Mouse (Mus musculus): ENCODE measurements around the gene Pde3a. TPM values are rescaled to one million over a fixed set of nuclear protein-coding genes. Genes with fewer than 3 reads are reported as not detected.

Gene Pde3a
- polyA plus RNA-seq, 1 experiment from 2014 or later, result 6.0 TPM

GRCm38 (mm10) chr6:141530865-141531264 lies 281.8 kb downstream of the Pde3a start:
- ATAC-seq (replicated peaks; ENCODE audit: low FRiP score) (no peak), DNase-seq (ENCODE audit: low spot score) (no peak)
- no peaks in the 10 kb centered on the region for H3K36me3 ChIP-seq (ENCODE audit: control insufficient read depth, insufficient read depth, low read length)
- WGBS, result 82% methylated on average over 6 of the region's 6 CpGs
- H3K9ac ChIP-seq (ENCODE audit: low read depth, low read length), result no peak overlapping the region
- no peaks in the 10 kb centered on the region for H3K9me3 ChIP-seq (ENCODE audit: control insufficient read depth, low read length)
- H3K27me3 ChIP-seq (replicated peaks; ENCODE audit: control insufficient read depth, insufficient read depth, low read length), result no peaks in the 10 kb centered on the region
- no peak overlapping the region for H3K4me3 ChIP-seq (ENCODE audit: low read depth, low read length)
- no peak overlapping the region for H3K4me2 ChIP-seq
- H3K27ac ChIP-seq (ENCODE audit: low read depth, low read length), result no peak overlapping the region
- H3K4me1 ChIP-seq (replicated peaks; ENCODE audit: control insufficient read depth, insufficient read depth, low read length), result no peaks in the 10 kb centered on the region

GRCm38 (mm10) chr6:141537298-141537697 lies 288.2 kb downstream of the Pde3a start:
- DNase-seq (ENCODE audit: low spot score), result no peak
- no peaks in the 10 kb centered on the region for H3K4me1 ChIP-seq (replicated peaks; ENCODE audit: control insufficient read depth, insufficient read depth, low read length)
- H3K9me3 ChIP-seq (ENCODE audit: control insufficient read depth, low read length), result no peaks in the 10 kb centered on the region
- no peak overlapping the region for H3K4me3 ChIP-seq (ENCODE audit: low read depth, low read length)
- no peaks in the 10 kb centered on the region for H3K36me3 ChIP-seq (ENCODE audit: control insufficient read depth, insufficient read depth, low read length)
- no peak for ATAC-seq (replicated peaks; ENCODE audit: low FRiP score)
- H3K9ac ChIP-seq (ENCODE audit: low read depth, low read length), result no peak overlapping the region
- H3K27me3 ChIP-seq (replicated peaks; ENCODE audit: control insufficient read depth, insufficient read depth, low read length), result no peaks in the 10 kb centered on the region
- no peak overlapping the region for H3K4me2 ChIP-seq
- 38% methylated on average over 3 of the region's 3 CpGs for WGBS
- no peak overlapping the region for H3K27ac ChIP-seq (ENCODE audit: low read depth, low read length)

- H3K9ac ChIP-seq (ENCODE audit: low read depth, low read length), result no peak overlapping the region
- H3K36me3 ChIP-seq (ENCODE audit: control insufficient read depth, insufficient read depth, low read length), result no peaks in the 10 kb centered on the region
- no peak overlapping the region for H3K4me2 ChIP-seq
- H3K27ac ChIP-seq (ENCODE audit: low read depth, low read length), result no peak overlapping the region
- H3K4me3 ChIP-seq (ENCODE audit: low read depth, low read length), result no peak overlapping the region
- no peaks in the 10 kb centered on the region for H3K27me3 ChIP-seq (replicated peaks; ENCODE audit: control insufficient read depth, insufficient read depth, low read length)
- no peak for DNase-seq (ENCODE audit: low spot score)
- H3K4me1 ChIP-seq (replicated peaks; ENCODE audit: control insufficient read depth, insufficient read depth, low read length), result no peaks in the 10 kb centered on the region
- no peak for ATAC-seq (replicated peaks; ENCODE audit: low FRiP score)
- WGBS, result 71% methylated on average over 1 of the region's 1 CpGs
- no peaks in the 10 kb centered on the region for H3K9me3 ChIP-seq (ENCODE audit: control insufficient read depth, low read length)
Measured at GRCm38 (mm10) chr6:141541136-141541535, 292.1 kb downstream of the Pde3a start.

- H3K36me3 ChIP-seq (ENCODE audit: control insufficient read depth, insufficient read depth, low read length), result no peaks in the 10 kb centered on the region
- no peak overlapping the region for H3K4me2 ChIP-seq
- DNase-seq (ENCODE audit: low spot score) (no peak), ATAC-seq (replicated peaks; ENCODE audit: low FRiP score) (no peak)
- H3K9ac ChIP-seq (ENCODE audit: low read depth, low read length), result no peak overlapping the region
- no peaks in the 10 kb centered on the region for H3K4me1 ChIP-seq (replicated peaks; ENCODE audit: control insufficient read depth, insufficient read depth, low read length)
- H3K9me3 ChIP-seq (ENCODE audit: control insufficient read depth, low read length), result no peaks in the 10 kb centered on the region
- WGBS, result 80% methylated on average over 7 of the region's 7 CpGs
- H3K27me3 ChIP-seq (replicated peaks; ENCODE audit: control insufficient read depth, insufficient read depth, low read length), result no peaks in the 10 kb centered on the region
- no peak overlapping the region for H3K27ac ChIP-seq (ENCODE audit: low read depth, low read length)
- no peak overlapping the region for H3K4me3 ChIP-seq (ENCODE audit: low read depth, low read length)
Measured at GRCm38 (mm10) chr6:141543344-141543743, 294.3 kb downstream of the Pde3a start.
